Mouse (Mus musculus) regulatory T cell (primary cell): ENCODE results near the gene Ndufaf7.

ENCODE experiments used
- in situ Hi-C: fragments of 300-600 bp; cut with MboI, MseI; formaldehyde crosslinking; loops from one replicate; pipeline ENCODE4 v1.15.1; 2025; ENCODE audit warnings: high pct_unique_total_duplicates

Gene Ndufaf7

GRCm38 (mm10) chr17:78959473-78959872 lies 22.5 kb downstream of the Ndufaf7 start:
- in situ Hi-C loops, result no loop called here

GRCm38 (mm10) chr17:78964387-78964786 lies 27.5 kb downstream of the Ndufaf7 start:
- in situ Hi-C loops, result no loop called here

GRCm38 (mm10) chr17:78966092-78966883 lies 29.4 kb downstream of the Ndufaf7 start:
- in situ Hi-C loops, result no loop called here

GRCm38 (mm10) chr17:78968500-78968899 lies 31.6 kb downstream of the Ndufaf7 start:
- in situ Hi-C loops, result no loop called here

GRCm38 (mm10) chr17:78983166-78983565 lies 46.2 kb downstream of the Ndufaf7 start:
- in situ Hi-C loops, result no loop called here

- in situ Hi-C loops, result no loop called here
Observed at GRCm38 (mm10) chr17:78983736-78984135, 46.8 kb downstream of the Ndufaf7 start.

- in situ Hi-C loops, result no loop called here
Observed at GRCm38 (mm10) chr17:78989015-78989414, 52.1 kb downstream of the Ndufaf7 start.

GRCm38 (mm10) chr17:78991549-78991948 lies 54.6 kb downstream of the Ndufaf7 start:
- in situ Hi-C loops, result no loop called here

- in situ Hi-C loops, result no loop called here
Observed at GRCm38 (mm10) chr17:78992303-78993027, 55.5 kb downstream of the Ndufaf7 start.

- in situ Hi-C loops, result no loop called here
Observed at GRCm38 (mm10) chr17:78993670-78994069, 56.7 kb downstream of the Ndufaf7 start.

GRCm38 (mm10) chr17:78994382-78994781 lies 57.4 kb downstream of the Ndufaf7 start:
- in situ Hi-C loops, result no loop called here

- in situ Hi-C loops, result no loop called here
Observed at GRCm38 (mm10) chr17:78994931-78995820, 58.2 kb downstream of the Ndufaf7 start.
